Mouse (Mus musculus) liver, postnatal 0 days (tissue): ENCODE measurements around the gene Stx1a.
A peak's percentile ranks its signal among the peaks of the same experiment; 100 is the strongest.

Source experiments
- CTCF ChIP-seq: sonication (generic); IDR thresholded peaks from 2 replicates; pipeline ENCODE4 v1.5.1; 2016; ENCODE audit warnings: antibody characterized with exemption, low read depth
- EP300 ChIP-seq: IDR thresholded peaks from 2 replicates; pipeline ENCODE4 v1.6.1; 2016; ENCODE audit warnings: antibody characterized with exemption, low read depth, mild to moderate bottlenecking

GRCm38 (mm10) chr5:134986298-134987268 is 36.7 kb upstream of the Stx1a start:
- TF ChIP-seq CTCF (0 out of 2 replicates have a peak, but pooled peaks have one; percentile 18), EP300 (no peak)
